Mouse (Mus musculus): ENCODE data around the gene Bmp8a. TPM values are rescaled to one million over a fixed set of nuclear protein-coding genes. Genes with fewer than 3 reads are reported as not detected.
"Not testable (repeated sequence)": the region's sequence is repeated elsewhere in the genome, so short reads cannot be mapped to it uniquely, and the experiment has no call there.

Bmp8a gene
- polyA plus RNA-seq, 2 experiments: 1.6 to 1.8 TPM

DNA sequence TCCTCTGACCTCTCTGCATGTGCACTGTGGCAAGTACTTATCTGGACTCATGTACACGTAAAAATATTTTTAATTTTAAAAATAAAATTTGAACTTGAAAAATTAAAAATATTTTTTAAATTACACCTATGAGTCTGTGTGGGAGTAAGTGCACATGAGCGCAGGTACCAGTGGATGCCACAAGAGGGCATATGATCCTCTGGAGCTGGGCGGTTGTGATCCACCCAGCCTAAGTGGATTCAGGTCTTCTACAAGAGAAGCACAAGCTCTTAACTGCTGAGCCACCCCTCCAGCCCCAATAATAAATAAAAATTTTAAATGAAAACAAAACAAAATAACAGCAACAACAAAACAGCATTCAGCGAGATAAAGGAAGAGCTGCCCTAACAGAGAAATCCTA, 9.9 kb downstream of the Bmp8a start:
- H3K36me3 ChIP-seq (ENCODE audit: control insufficient read depth, insufficient read depth, low read length): no peaks in the 10 kb centered on the region
- H3K4me2 ChIP-seq (replicated peaks; ENCODE audit: low read depth, low read length, severe bottlenecking): no peak overlapping the region
- no peaks in the 10 kb centered on the region for H3K9me3 ChIP-seq (ENCODE audit: control insufficient read depth, low read length)
- no peak overlapping the region for H3K9ac ChIP-seq (ENCODE audit: low read depth, low read length, severe bottlenecking)
- ATAC-seq (ENCODE audit: low FRiP score, low read depth) (no peak), DNase-seq (ENCODE audit: low spot score) (no peak)
- no peak overlapping the region for H3K27ac ChIP-seq (replicated peaks; ENCODE audit: low read depth, low read length)
- no peak overlapping the region for H3K4me3 ChIP-seq (replicated peaks; ENCODE audit: low read length)
- no peaks in the 10 kb centered on the region for H3K27me3 ChIP-seq (ENCODE audit: control insufficient read depth, insufficient read depth, low read length)
- no peak for TF ChIP-seq POLR2A (IDR thresholded peaks at IDR 0.05; ENCODE audit: borderline replicate concordance, extremely low read depth, insufficient read depth, insufficient read length)
- 92% methylated on average over 4 of the region's 4 CpGs for WGBS
- no peaks in the 10 kb centered on the region for H3K4me1 ChIP-seq (ENCODE audit: control insufficient read depth, insufficient read depth, low read length)

DNA sequence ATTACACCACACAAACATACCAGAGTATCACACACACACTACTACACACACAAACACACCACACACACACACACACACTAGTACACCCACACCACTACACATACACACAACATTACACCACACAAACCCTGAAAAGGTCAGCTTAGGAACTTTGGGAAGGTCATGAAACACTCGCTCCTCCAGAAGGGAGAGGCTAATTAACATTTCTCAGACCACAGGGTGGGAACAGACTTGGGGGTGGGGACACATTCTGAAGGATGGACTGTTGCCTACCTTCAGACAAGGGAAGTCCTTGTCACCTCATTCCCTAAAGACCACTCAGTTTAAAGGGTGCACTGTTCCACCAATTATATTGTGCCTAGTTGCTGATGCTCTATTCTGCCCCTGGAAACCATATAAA, 11.1 kb downstream of the Bmp8a start:
- H3K4me3 ChIP-seq (replicated peaks; ENCODE audit: low read length); H3K27ac ChIP-seq (replicated peaks; ENCODE audit: low read depth, low read length); H3K27me3 ChIP-seq (ENCODE audit: control insufficient read depth, insufficient read depth, low read length); DNase-seq (ENCODE audit: low spot score); H3K4me2 ChIP-seq (replicated peaks; ENCODE audit: low read depth, low read length, severe bottlenecking); H3K9me3 ChIP-seq (ENCODE audit: control insufficient read depth, low read length); H3K4me1 ChIP-seq (ENCODE audit: control insufficient read depth, insufficient read depth, low read length); H3K9ac ChIP-seq (ENCODE audit: low read depth, low read length, severe bottlenecking); ATAC-seq (ENCODE audit: low FRiP score, low read depth); H3K36me3 ChIP-seq (ENCODE audit: control insufficient read depth, insufficient read depth, low read length): not testable (repeated sequence)
- WGBS: 70% methylated on average over 1 of the region's 1 CpGs

DNA sequence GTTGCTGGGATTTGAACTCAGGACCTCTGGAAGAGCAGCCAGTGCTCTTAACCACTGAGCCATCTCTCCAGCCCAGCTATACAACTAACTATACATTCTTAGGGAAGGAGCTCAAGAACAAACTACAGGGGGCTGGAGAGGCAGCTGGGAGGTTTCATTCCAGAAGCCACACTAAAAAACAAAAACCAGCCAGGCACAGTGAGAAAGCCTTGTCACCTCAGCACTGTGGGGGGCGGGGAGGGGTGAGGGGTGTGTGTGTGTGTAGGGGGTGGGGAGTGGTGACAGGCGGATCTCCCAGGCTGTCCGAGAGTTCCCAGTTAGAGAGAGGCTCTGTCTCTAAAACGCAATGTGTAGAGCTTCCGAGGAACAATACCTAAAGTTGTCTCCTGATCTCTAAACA, 11.7 kb downstream of the Bmp8a start:
- no peak overlapping the region for H3K4me2 ChIP-seq (replicated peaks; ENCODE audit: low read depth, low read length, severe bottlenecking)
- H3K9ac ChIP-seq (ENCODE audit: low read depth, low read length, severe bottlenecking): no peak overlapping the region
- no peaks in the 10 kb centered on the region for H3K9me3 ChIP-seq (ENCODE audit: control insufficient read depth, low read length)
- no peak overlapping the region for H3K27ac ChIP-seq (replicated peaks; ENCODE audit: low read depth, low read length)
- H3K4me1 ChIP-seq (ENCODE audit: control insufficient read depth, insufficient read depth, low read length): no peaks in the 10 kb centered on the region
- DNase-seq (ENCODE audit: low spot score) (no peak), ATAC-seq (ENCODE audit: low FRiP score, low read depth) (no peak)
- 59% methylated on average over 5 of the region's 5 CpGs for WGBS
- H3K27me3 ChIP-seq (ENCODE audit: control insufficient read depth, insufficient read depth, low read length): no peaks in the 10 kb centered on the region
- H3K36me3 ChIP-seq (ENCODE audit: control insufficient read depth, insufficient read depth, low read length): no peaks in the 10 kb centered on the region
- no peak overlapping the region for H3K4me3 ChIP-seq (replicated peaks; ENCODE audit: low read length)
- no peak for TF ChIP-seq POLR2A (IDR thresholded peaks at IDR 0.05; ENCODE audit: borderline replicate concordance, extremely low read depth, insufficient read depth, insufficient read length)

DNA sequence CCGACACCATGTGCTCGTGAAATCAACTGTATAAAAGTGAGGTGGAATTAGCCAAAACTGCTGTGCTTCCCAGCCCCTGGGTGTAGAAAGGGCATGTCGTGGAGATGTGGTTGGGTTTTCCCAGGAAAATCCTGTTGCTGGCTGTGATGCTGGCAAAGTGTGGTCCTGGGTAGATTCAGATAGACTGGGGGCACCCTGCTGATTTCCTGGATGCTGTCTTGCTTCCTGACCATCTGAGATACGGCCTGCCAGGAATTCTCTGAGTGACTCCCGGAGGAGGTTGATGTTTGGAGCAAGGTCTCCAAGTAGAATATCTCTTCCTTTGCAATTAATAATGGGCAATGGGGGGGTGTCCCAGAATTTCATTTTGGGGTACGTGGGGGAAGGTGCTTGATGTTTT, 14.1 kb downstream of the Bmp8a start:
- no peaks in the 10 kb centered on the region for H3K4me1 ChIP-seq (ENCODE audit: control insufficient read depth, insufficient read depth, low read length)
- no peaks in the 10 kb centered on the region for H3K36me3 ChIP-seq (ENCODE audit: control insufficient read depth, insufficient read depth, low read length)
- H3K9ac ChIP-seq (ENCODE audit: low read depth, low read length, severe bottlenecking): no peak overlapping the region
- ATAC-seq (ENCODE audit: low FRiP score, low read depth) (no peak), DNase-seq (ENCODE audit: low spot score) (no peak)
- WGBS: 71% methylated on average over 6 of the region's 6 CpGs
- H3K4me2 ChIP-seq (replicated peaks; ENCODE audit: low read depth, low read length, severe bottlenecking): no peak overlapping the region
- H3K9me3 ChIP-seq (ENCODE audit: control insufficient read depth, low read length): no peaks in the 10 kb centered on the region
- no peak overlapping the region for H3K27ac ChIP-seq (replicated peaks; ENCODE audit: low read depth, low read length)
- TF ChIP-seq POLR2A (IDR thresholded peaks at IDR 0.05; ENCODE audit: borderline replicate concordance, extremely low read depth, insufficient read depth, insufficient read length): no peak
- H3K4me3 ChIP-seq (replicated peaks; ENCODE audit: low read length): no peak overlapping the region
- no peaks in the 10 kb centered on the region for H3K27me3 ChIP-seq (ENCODE audit: control insufficient read depth, insufficient read depth, low read length)

DNA sequence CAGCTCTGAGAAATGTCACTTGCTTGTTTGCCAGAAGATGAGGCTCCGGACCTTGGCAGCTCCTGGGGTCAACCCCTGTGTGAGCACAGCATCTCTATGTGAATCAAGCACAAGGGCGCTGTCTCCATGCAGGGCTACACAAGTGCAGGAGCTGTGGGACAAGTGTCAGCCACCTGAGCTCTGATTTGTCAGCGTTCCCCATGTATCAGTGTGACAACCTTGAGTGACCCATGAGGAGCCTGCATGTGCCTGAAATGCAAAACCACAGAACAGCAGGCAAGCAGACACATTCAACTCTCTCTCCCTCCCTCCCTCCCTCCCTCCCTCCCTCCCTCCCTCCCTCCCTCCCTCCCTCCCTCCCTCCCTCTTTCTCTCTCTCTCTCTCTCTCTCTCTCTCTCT, 15.4 kb downstream of the Bmp8a start:
- ATAC-seq (ENCODE audit: low FRiP score, low read depth) (no peak), DNase-seq (ENCODE audit: low spot score) (no peak)
- no peak overlapping the region for H3K4me3 ChIP-seq (replicated peaks; ENCODE audit: low read length)
- no peak overlapping the region for H3K27ac ChIP-seq (replicated peaks; ENCODE audit: low read depth, low read length)
- WGBS: 48% methylated on average over 2 of the region's 3 CpGs
- TF ChIP-seq POLR2A (IDR thresholded peaks at IDR 0.05; ENCODE audit: borderline replicate concordance, extremely low read depth, insufficient read depth, insufficient read length): no peak
- no peaks in the 10 kb centered on the region for H3K36me3 ChIP-seq (ENCODE audit: control insufficient read depth, insufficient read depth, low read length)
- H3K4me1 ChIP-seq (ENCODE audit: control insufficient read depth, insufficient read depth, low read length): no peaks in the 10 kb centered on the region
- no peak overlapping the region for H3K9ac ChIP-seq (ENCODE audit: low read depth, low read length, severe bottlenecking)
- no peak overlapping the region for H3K4me2 ChIP-seq (replicated peaks; ENCODE audit: low read depth, low read length, severe bottlenecking)
- H3K27me3 ChIP-seq (ENCODE audit: control insufficient read depth, insufficient read depth, low read length): 0 out of 2 replicates have a peak, but pooled peaks cover 5% of the 10 kb centered on the region
- H3K9me3 ChIP-seq (ENCODE audit: control insufficient read depth, low read length): no peaks in the 10 kb centered on the region

DNA sequence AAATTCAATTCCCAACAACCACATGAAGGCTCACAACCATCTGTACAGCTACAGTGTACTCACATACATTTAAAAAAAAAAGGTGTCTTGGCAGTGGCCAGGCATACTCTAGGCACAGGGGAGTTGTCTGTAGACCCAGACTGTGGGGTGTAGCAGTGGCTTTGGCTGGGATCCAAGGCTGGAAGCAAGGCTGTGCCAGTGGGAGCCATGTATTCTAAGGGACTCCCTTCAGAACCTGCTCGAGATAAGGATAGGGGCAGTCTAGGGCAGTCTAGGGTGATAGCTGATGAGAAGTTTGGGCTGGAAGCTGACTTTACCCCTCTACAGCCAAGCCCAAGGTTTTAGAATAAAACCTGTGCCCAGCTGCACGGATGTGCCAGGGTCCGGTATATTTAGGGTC, 17.0 kb downstream of the Bmp8a start:
- ATAC-seq (ENCODE audit: low FRiP score, low read depth) (no peak), DNase-seq (ENCODE audit: low spot score) (no peak)
- no peak for TF ChIP-seq POLR2A (IDR thresholded peaks at IDR 0.05; ENCODE audit: borderline replicate concordance, extremely low read depth, insufficient read depth, insufficient read length)
- H3K36me3 ChIP-seq (ENCODE audit: control insufficient read depth, insufficient read depth, low read length): no peaks in the 10 kb centered on the region
- H3K9me3 ChIP-seq (ENCODE audit: control insufficient read depth, low read length): no peaks in the 10 kb centered on the region
- 74% methylated on average over 3 of the region's 3 CpGs for whole genome bisulfite sequencing
- no peak overlapping the region for H3K9ac ChIP-seq (ENCODE audit: low read depth, low read length, severe bottlenecking)
- no peak overlapping the region for H3K27ac ChIP-seq (replicated peaks; ENCODE audit: low read depth, low read length)
- H3K4me1 ChIP-seq (ENCODE audit: control insufficient read depth, insufficient read depth, low read length): no peaks in the 10 kb centered on the region
- no peak overlapping the region for H3K4me2 ChIP-seq (replicated peaks; ENCODE audit: low read depth, low read length, severe bottlenecking)
- H3K27me3 ChIP-seq (ENCODE audit: control insufficient read depth, insufficient read depth, low read length): 0 out of 2 replicates have a peak, but pooled peaks cover 5% of the 10 kb centered on the region
- no peak overlapping the region for H3K4me3 ChIP-seq (replicated peaks; ENCODE audit: low read length)

Data from limb, embryonic 14.5 days (tissue).